Mouse (Mus musculus) lung, postnatal 36 days (tissue): Measurements from ENCODE around the gene Apol10a.
"Not testable (repeated sequence)": the region's sequence is repeated elsewhere in the genome, so short reads cannot be mapped to it uniquely, and the experiment has no call there.

Experiments
- DNase-seq: peaks from one replicate; pipeline ENCODE4 v3.0.0; 2022; ENCODE audit warnings: mixed read lengths

Gene Apol10a

GRCm38 (mm10) chr15:77476693-77477092 is at the start of gene Apol10a:
Apol10a (plus strand) TSS chr15:77477047.
- not testable (repeated sequence) for DNase-seq

DNA sequence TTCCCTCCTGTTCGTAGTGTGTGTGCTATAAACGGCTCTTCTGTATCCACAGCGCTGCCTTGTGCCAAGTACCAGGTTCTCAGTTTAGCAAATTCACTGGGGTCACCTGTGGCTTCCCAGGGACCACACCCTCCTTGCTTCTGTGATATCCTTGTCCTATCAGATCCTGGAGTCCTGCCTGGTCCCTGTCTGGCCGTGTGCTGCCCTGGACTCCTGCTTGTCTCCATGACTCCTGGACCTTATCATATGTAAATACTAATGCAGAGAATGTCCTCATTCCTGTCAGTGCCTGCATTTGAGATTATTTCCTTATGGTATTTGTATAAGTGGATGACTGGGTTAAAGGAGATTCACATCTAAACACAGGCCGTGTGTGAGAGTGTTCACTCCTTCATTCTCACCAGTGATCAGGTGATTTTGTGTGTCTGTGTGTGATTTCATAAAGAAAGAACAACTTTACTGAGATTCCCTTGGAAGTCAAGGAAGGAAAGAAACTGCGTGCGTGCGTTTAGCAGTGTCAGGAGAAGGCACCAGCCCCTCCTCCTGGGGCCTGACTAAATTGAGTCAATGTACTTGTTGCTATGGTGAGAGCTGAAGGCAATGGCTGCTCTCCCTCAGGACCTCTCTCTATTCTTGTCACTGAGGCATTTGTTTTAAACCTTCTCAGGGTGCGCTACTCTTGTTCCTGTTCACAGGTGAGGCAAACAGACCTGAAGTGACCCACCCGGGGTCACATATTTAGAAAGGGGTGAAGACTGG is 48.0 kb upstream of the Apol10a start:
- DNase-seq: not testable (repeated sequence)

DNA sequence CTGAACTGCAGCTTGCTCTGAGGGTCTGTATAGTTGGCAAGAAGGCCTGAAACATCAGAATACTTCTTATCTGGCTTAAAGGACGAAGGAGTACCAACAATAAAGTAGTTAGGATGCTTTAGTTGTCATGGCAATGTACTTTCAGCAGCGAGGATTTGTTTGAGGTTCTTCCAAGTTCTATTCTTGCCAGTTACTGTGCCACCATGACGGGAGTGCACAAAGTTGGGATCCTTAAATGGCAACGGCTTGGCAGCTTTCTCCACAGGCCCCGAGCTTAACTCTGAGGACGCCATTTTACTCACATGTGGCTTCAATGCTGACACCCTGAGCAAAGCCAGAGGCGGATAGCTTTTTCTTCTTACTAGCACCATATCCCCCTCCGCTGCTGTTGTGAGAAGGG is 32.1 kb upstream of the Apol10a start:
- DNase-seq: not testable (repeated sequence)

DNA sequence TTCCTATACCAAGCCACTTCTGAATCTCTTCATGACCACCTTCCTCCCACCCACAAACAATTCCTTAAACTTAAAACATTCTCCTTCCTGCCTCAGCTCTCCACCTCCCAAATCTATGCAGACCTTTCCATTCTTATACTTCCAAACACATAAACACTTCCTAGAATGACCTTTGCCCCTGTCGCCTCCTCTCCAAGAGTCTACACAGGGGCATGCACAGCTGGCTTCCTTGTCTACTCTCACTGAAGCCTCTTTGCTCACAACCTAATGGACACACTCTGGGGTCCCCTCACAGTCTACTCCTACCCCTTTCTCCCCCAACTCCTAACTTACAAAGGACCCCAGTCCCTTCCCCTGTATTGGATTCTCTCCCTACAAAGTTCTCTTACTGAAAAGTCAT is 31.2 kb upstream of the Apol10a start:
- DNase-seq: not testable (repeated sequence)

- DNase-seq: not testable (repeated sequence)
Measured at GRCm38 (mm10) chr15:77447392-77447791, 29.5 kb upstream of the Apol10a start, which contains the start of gene Apol7b. Apol7b (minus strand) TSS chr15:77447492.

GRCm38 (mm10) chr15:77449927-77450326 is 26.9 kb upstream of the Apol10a start:
- peak; percentile 10 for DNase-seq

- DNase-seq: not testable (repeated sequence)
Measured at GRCm38 (mm10) chr15:77474699-77475390, 2.0 kb upstream of the Apol10a start.

GRCm38 (mm10) chr15:77482140-77482794 is 5.4 kb downstream of the Apol10a start:
- DNase-seq: no peak

- DNase-seq: not testable (repeated sequence)
Measured at GRCm38 (mm10) chr15:77493181-77493580, 16.3 kb downstream of the Apol10a start.

- not testable (repeated sequence) for DNase-seq
Measured at GRCm38 (mm10) chr15:77494694-77495093, 17.8 kb downstream of the Apol10a start.

DNA sequence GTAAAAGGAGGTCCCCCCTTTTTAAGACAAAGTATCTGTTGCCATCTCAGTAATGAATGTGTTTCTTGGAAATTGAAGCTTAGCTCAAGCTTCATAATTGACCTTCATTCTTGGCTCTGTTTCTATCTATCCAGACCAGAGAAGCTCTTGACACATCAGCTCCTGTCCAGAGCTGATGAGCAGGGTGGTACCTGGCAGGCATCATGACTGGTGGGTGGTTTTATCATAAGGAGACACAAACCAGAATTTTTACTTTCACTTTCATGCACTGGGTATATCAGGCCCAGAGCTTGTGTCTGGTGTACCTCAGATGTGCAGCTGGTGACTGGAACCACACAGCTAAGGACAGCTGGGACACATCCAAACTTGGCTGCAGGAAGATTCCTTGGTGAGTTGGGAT is 31.1 kb downstream of the Apol10a start, which contains the start of gene Apol11a:
Gene Apol11a, plus strand, starts transcription at position 306 of the 400 bp plus-strand sequence.
- DNase-seq: not testable (repeated sequence)

DNA sequence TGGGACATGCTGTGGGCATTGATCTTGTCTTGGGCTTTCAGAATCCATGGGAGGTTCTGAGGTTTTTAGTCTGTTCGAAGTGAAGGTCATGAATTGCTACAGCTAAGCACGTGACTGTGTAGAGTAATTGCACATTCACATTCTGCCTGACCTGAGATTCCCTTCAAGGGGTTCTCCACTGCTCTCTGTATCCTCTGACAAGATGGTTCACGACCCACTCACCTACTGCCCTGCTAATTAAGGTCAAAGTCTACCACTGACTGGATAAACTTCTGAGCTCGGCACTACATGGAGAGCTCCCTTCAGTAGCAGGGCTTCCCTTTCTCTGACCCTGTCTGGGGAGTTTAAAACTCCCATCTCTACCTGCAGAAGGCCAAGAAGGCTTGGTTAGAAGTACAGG is 43.7 kb downstream of the Apol10a start:
- not testable (repeated sequence) for DNase-seq

GRCm38 (mm10) chr15:77523186-77523843 is 46.5 kb downstream of the Apol10a start:
- peak; percentile 79 for DNase-seq

- DNase-seq: no peak
Measured at GRCm38 (mm10) chr15:77533216-77533615, 56.4 kb downstream of the Apol10a start, which contains the start of gene Apol7c. Apol7c (minus strand) TSS chr15:77533316.

DNA sequence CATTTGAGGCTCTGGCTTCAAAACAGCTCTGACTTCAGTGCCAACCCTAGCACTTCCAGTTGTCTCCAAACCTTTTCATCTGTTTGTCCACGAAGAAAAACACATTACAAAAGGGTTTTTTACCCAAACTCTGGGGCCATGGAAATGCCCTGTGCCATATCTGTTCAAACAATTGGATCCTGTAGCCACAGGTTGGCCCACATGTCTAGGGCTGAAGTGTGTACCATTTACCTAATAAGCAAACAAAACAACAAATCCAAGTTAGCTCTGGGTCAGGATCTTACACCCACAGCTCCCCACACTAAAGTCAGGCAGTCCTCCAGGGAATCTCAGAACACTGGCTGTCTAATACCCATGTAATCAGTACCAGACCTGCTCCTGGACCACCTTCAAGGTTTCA is 62.4 kb downstream of the Apol10a start:
- not testable (repeated sequence) for DNase-seq
